Mouse (Mus musculus): ENCODE measurements around the gene Dgki. TPM values are rescaled to one million over a fixed set of nuclear protein-coding genes. Genes with fewer than 3 reads are reported as not detected.

The Dgki gene
- polyA plus RNA-seq, 1 experiment from 2014 or later, result 0.18 TPM

DNA sequence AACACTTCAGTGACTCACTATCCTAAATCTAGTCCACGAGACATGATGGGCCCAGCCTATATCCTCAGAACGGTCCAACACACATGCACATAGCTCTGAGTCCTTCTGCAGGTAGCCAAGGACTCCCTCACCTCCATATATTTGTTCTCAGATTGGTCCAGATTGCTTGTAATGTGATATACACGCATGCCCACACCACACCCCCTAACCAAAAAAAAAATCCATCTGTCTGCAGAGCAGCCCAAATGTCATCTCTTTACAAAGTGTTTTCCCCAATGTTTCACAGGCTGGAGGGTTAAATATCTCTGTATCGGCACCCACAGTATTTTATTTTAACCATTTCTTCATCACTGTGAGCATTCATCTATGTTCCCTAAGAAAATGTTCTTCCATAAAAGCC lies 58.5 kb downstream of the Dgki start:
- Histone ChIP-seq H3K36me3 (ENCODE audit: control insufficient read depth, insufficient read depth, low read length) (no peaks in the 10 kb centered on the region), H3K27ac (ENCODE audit: low read depth, low read length) (no peak overlapping the region), H3K27me3 (replicated peaks; ENCODE audit: control insufficient read depth, insufficient read depth, low read length) (no peaks in the 10 kb centered on the region), H3K9me3 (ENCODE audit: control insufficient read depth, low read length) (no peaks in the 10 kb centered on the region), H3K9ac (ENCODE audit: low read depth, low read length) (no peak overlapping the region), H3K4me3 (ENCODE audit: low read depth, low read length) (no peak overlapping the region), H3K4me2 (no peak overlapping the region), H3K4me1 (replicated peaks; ENCODE audit: control insufficient read depth, insufficient read depth, low read length) (no peaks in the 10 kb centered on the region)
- 85% methylated on average over 4 of the region's 4 CpGs for WGBS
- DNase-seq (ENCODE audit: low spot score) (no peak), ATAC-seq (replicated peaks; ENCODE audit: low FRiP score) (no peak)

DNA sequence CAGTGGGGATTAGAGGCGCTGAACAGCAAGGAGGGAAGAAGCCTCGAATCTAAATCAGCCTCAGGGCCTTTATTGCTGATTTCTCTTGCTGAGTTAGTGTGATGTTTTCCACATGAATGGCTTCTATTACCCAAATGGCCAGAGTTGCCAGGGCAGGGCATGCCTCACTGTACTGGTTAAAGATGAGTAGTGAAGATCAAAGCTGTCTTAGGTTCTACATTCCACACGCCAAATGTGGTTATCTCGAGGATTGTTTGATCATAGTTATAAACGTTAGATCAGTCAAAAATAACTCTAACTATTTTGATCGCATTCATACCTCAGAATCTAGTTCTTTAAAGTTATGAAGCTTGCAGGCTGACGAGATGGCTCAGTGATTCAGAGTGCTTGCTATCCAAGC lies 59.8 kb downstream of the Dgki start:
- ATAC-seq (replicated peaks; ENCODE audit: low FRiP score) (no peak), DNase-seq (ENCODE audit: low spot score) (no peak)
- Histone ChIP-seq H3K27me3 (replicated peaks; ENCODE audit: control insufficient read depth, insufficient read depth, low read length) (no peaks in the 10 kb centered on the region), H3K9me3 (ENCODE audit: control insufficient read depth, low read length) (no peaks in the 10 kb centered on the region), H3K4me2 (no peak overlapping the region), H3K36me3 (ENCODE audit: control insufficient read depth, insufficient read depth, low read length) (no peaks in the 10 kb centered on the region), H3K9ac (ENCODE audit: low read depth, low read length) (no peak overlapping the region), H3K4me3 (ENCODE audit: low read depth, low read length) (no peak overlapping the region), H3K4me1 (replicated peaks; ENCODE audit: control insufficient read depth, insufficient read depth, low read length) (no peaks in the 10 kb centered on the region), H3K27ac (ENCODE audit: low read depth, low read length) (no peak overlapping the region)
- WGBS, result 80% methylated on average over 7 of the region's 7 CpGs

GRCm38 (mm10) chr6:37236893-37237292 lies 63.1 kb downstream of the Dgki start:
- Histone ChIP-seq H3K36me3 (ENCODE audit: control insufficient read depth, insufficient read depth, low read length) (no peaks in the 10 kb centered on the region), H3K9ac (ENCODE audit: low read depth, low read length) (no peak overlapping the region), H3K4me2 (no peak overlapping the region), H3K4me3 (ENCODE audit: low read depth, low read length) (no peak overlapping the region), H3K27ac (ENCODE audit: low read depth, low read length) (no peak overlapping the region), H3K9me3 (ENCODE audit: control insufficient read depth, low read length) (no peaks in the 10 kb centered on the region), H3K4me1 (replicated peaks; ENCODE audit: control insufficient read depth, insufficient read depth, low read length) (no peaks in the 10 kb centered on the region), H3K27me3 (replicated peaks; ENCODE audit: control insufficient read depth, insufficient read depth, low read length) (no peaks in the 10 kb centered on the region)
- DNase-seq (ENCODE audit: low spot score) (no peak), ATAC-seq (replicated peaks; ENCODE audit: low FRiP score) (no peak)
- 68% methylated on average over 2 of the region's 2 CpGs for WGBS

GRCm38 (mm10) chr6:37231148-37231547 lies 68.8 kb downstream of the Dgki start:
- WGBS, result 64% methylated on average over 6 of the region's 6 CpGs
- DNase-seq (ENCODE audit: low spot score), result no peak
- no peaks in the 10 kb centered on the region for H3K27me3 ChIP-seq (replicated peaks; ENCODE audit: control insufficient read depth, insufficient read depth, low read length)
- H3K27ac ChIP-seq (ENCODE audit: low read depth, low read length), result no peak overlapping the region
- no peaks in the 10 kb centered on the region for H3K36me3 ChIP-seq (ENCODE audit: control insufficient read depth, insufficient read depth, low read length)
- H3K4me3 ChIP-seq (ENCODE audit: low read depth, low read length), result no peak overlapping the region
- H3K4me2 ChIP-seq, result no peak overlapping the region
- ATAC-seq (replicated peaks; ENCODE audit: low FRiP score), result no peak
- H3K9ac ChIP-seq (ENCODE audit: low read depth, low read length), result no peak overlapping the region
- no peaks in the 10 kb centered on the region for H3K4me1 ChIP-seq (replicated peaks; ENCODE audit: control insufficient read depth, insufficient read depth, low read length)
- no peaks in the 10 kb centered on the region for H3K9me3 ChIP-seq (ENCODE audit: control insufficient read depth, low read length)

DNA sequence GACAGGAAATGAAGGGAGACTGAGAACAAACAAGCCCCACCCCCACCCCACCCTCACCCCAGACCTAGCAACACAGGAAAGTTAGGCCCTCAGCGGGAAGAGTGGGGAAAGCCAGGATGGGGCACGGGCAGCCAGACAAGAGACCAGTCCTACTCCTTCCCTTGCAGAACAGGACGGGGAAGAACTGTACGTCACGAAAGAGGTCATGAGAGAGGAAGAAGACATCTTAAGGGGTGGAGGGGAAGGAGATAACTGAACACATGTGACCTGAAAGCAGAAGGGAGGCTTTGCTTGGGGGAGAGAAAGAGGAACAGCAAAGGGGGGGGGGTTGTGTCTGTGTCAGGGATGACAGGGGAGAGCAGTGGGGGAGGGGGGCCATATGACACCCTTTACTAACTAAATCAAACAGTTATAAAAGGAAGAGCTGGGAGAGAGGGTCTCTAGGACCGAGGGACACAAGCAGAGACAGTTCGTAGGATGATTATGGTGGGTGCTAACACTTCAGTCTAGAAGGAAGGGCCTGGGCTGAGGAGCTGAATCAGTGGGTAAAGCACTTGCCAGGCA lies 77.0 kb downstream of the Dgki start:
- no peaks in the 10 kb centered on the region for H3K4me1 ChIP-seq (replicated peaks; ENCODE audit: control insufficient read depth, insufficient read depth, low read length)
- WGBS, result 29% methylated on average over 7 of the region's 7 CpGs
- no peaks in the 10 kb centered on the region for H3K36me3 ChIP-seq (ENCODE audit: control insufficient read depth, insufficient read depth, low read length)
- ATAC-seq (replicated peaks; ENCODE audit: low FRiP score) (no peak), DNase-seq (ENCODE audit: low spot score) (no peak)
- H3K9ac ChIP-seq (ENCODE audit: low read depth, low read length), result no peak overlapping the region
- no peaks in the 10 kb centered on the region for H3K27me3 ChIP-seq (replicated peaks; ENCODE audit: control insufficient read depth, insufficient read depth, low read length)
- H3K4me3 ChIP-seq (ENCODE audit: low read depth, low read length), result no peak overlapping the region
- H3K4me2 ChIP-seq, result no peak overlapping the region
- H3K27ac ChIP-seq (ENCODE audit: low read depth, low read length), result no peak overlapping the region
- no peaks in the 10 kb centered on the region for H3K9me3 ChIP-seq (ENCODE audit: control insufficient read depth, low read length)

- ATAC-seq (replicated peaks; ENCODE audit: low FRiP score), result no peak
- H3K4me1 ChIP-seq (replicated peaks; ENCODE audit: control insufficient read depth, insufficient read depth, low read length), result no peaks in the 10 kb centered on the region
- H3K4me3 ChIP-seq (ENCODE audit: low read depth, low read length), result no peak overlapping the region
- DNase-seq (ENCODE audit: low spot score), result no peak
- no peaks in the 10 kb centered on the region for H3K27me3 ChIP-seq (replicated peaks; ENCODE audit: control insufficient read depth, insufficient read depth, low read length)
- H3K4me2 ChIP-seq, result no peak overlapping the region
- H3K27ac ChIP-seq (ENCODE audit: low read depth, low read length), result no peak overlapping the region
- no peaks in the 10 kb centered on the region for H3K9me3 ChIP-seq (ENCODE audit: control insufficient read depth, low read length)
- 33% methylated on average over 6 of the region's 6 CpGs for WGBS
- H3K36me3 ChIP-seq (ENCODE audit: control insufficient read depth, insufficient read depth, low read length), result no peaks in the 10 kb centered on the region
- no peak overlapping the region for H3K9ac ChIP-seq (ENCODE audit: low read depth, low read length)
These were observed 78.0 kb downstream of the Dgki start for GRCm38 (mm10) chr6:37222016-37222415.

- H3K36me3 ChIP-seq (ENCODE audit: control insufficient read depth, insufficient read depth, low read length), result no peaks in the 10 kb centered on the region
- no peaks in the 10 kb centered on the region for H3K9me3 ChIP-seq (ENCODE audit: control insufficient read depth, low read length)
- 77% methylated on average over 4 of the region's 4 CpGs for WGBS
- H3K4me3 ChIP-seq (ENCODE audit: low read depth, low read length), result no peak overlapping the region
- H3K9ac ChIP-seq (ENCODE audit: low read depth, low read length), result no peak overlapping the region
- no peak overlapping the region for H3K4me2 ChIP-seq
- H3K27me3 ChIP-seq (replicated peaks; ENCODE audit: control insufficient read depth, insufficient read depth, low read length), result no peaks in the 10 kb centered on the region
- DNase-seq (ENCODE audit: low spot score) (no peak), ATAC-seq (replicated peaks; ENCODE audit: low FRiP score) (no peak)
- H3K4me1 ChIP-seq (replicated peaks; ENCODE audit: control insufficient read depth, insufficient read depth, low read length), result no peaks in the 10 kb centered on the region
- H3K27ac ChIP-seq (ENCODE audit: low read depth, low read length), result no peak overlapping the region
These were observed 80.9 kb downstream of the Dgki start for GRCm38 (mm10) chr6:37219110-37219509.

DNA sequence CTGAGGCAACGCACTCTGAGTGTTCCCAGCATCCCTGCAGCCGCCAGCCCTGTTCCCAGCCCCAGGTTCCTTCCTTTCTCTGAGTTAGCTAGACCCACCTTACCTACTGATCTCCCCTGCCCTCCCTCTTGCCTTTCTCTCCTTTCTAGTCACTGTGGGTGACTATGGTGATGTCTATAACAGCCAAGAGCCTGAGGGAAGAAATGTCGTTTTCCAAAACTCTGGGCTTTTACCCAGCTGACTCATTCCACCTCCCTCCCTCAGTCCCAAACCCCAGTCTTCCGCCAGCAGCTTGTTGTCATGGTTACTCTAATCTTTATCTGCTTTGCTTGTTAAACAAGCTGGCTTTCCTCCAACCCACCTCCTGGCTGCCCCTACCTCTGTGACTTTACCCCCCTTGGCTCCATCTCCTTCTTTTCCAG lies 83.6 kb downstream of the Dgki start:
- H3K4me2 ChIP-seq, result no peak overlapping the region
- H3K9ac ChIP-seq (ENCODE audit: low read depth, low read length), result no peak overlapping the region
- H3K4me3 ChIP-seq (ENCODE audit: low read depth, low read length), result no peak overlapping the region
- no peaks in the 10 kb centered on the region for H3K9me3 ChIP-seq (ENCODE audit: control insufficient read depth, low read length)
- H3K4me1 ChIP-seq (replicated peaks; ENCODE audit: control insufficient read depth, insufficient read depth, low read length), result 0 out of 2 replicates have a peak, but pooled peaks cover 3% of the 10 kb centered on the region
- no peak for DNase-seq (ENCODE audit: low spot score)
- WGBS, result 45% methylated on average over 4 of the region's 4 CpGs
- no peaks in the 10 kb centered on the region for H3K36me3 ChIP-seq (ENCODE audit: control insufficient read depth, insufficient read depth, low read length)
- no peak for ATAC-seq (replicated peaks; ENCODE audit: low FRiP score)
- H3K27ac ChIP-seq (ENCODE audit: low read depth, low read length), result no peak overlapping the region
- no peaks in the 10 kb centered on the region for H3K27me3 ChIP-seq (replicated peaks; ENCODE audit: control insufficient read depth, insufficient read depth, low read length)

GRCm38 (mm10) chr6:37215655-37216054 lies 84.3 kb downstream of the Dgki start:
- WGBS, result 39% methylated on average over 10 of the region's 10 CpGs
- ATAC-seq (replicated peaks; ENCODE audit: low FRiP score), result no peak
- Histone ChIP-seq H3K9ac (ENCODE audit: low read depth, low read length) (no peak overlapping the region), H3K4me1 (replicated peaks; ENCODE audit: control insufficient read depth, insufficient read depth, low read length) (0 out of 2 replicates have a peak, but pooled peaks cover 3% of the 10 kb centered on the region), H3K27ac (ENCODE audit: low read depth, low read length) (no peak overlapping the region), H3K4me3 (ENCODE audit: low read depth, low read length) (no peak overlapping the region), H3K4me2 (no peak overlapping the region), H3K27me3 (replicated peaks; ENCODE audit: control insufficient read depth, insufficient read depth, low read length) (no peaks in the 10 kb centered on the region), H3K9me3 (ENCODE audit: control insufficient read depth, low read length) (no peaks in the 10 kb centered on the region), H3K36me3 (ENCODE audit: control insufficient read depth, insufficient read depth, low read length) (no peaks in the 10 kb centered on the region)
- no peak for DNase-seq (ENCODE audit: low spot score)
